Mouse (Mus musculus) thymus, postnatal 0 days (tissue): ENCODE measurements at regions not wholly inside any gene's neighbourhood (a gene's known extent, or its start where the extent isn't known, plus 50 kb on each side); places are given as distances from the start of the nearest gene placed in this dataset.
A peak's percentile ranks its signal among the peaks of the same experiment; 100 is the strongest.

Source experiments
- DNase-seq: peaks from one replicate; pipeline ENCODE4 v3.0.0-alpha.2; 2015; ENCODE audit warnings: low spot score

GRCm38 (mm10) chr2:79078836-79079394 lies 176.3 kb upstream of the Itga4 start:
- peak; percentile 2 for DNase-seq

- DNase-seq, result no peak
Observed at GRCm38 (mm10) chr2:79081769-79082168, 173.5 kb upstream of the Itga4 start.

GRCm38 (mm10) chr2:79086280-79086679 lies 168.9 kb upstream of the Itga4 start:
- DNase-seq, result peak; percentile 42

- DNase-seq, result peak; percentile 27
Observed at GRCm38 (mm10) chr2:79086857-79087578, 168.2 kb upstream of the Itga4 start.

- DNase-seq, result no peak
Observed at GRCm38 (mm10) chr2:79087600-79088205, 167.5 kb upstream of the Itga4 start.

- no peak for DNase-seq
Observed at GRCm38 (mm10) chr2:79090273-79090672, 165.0 kb upstream of the Itga4 start.

GRCm38 (mm10) chr2:79094298-79094697 lies 160.9 kb upstream of the Itga4 start:
- DNase-seq, result no peak

GRCm38 (mm10) chr2:79096532-79097251 lies 158.5 kb upstream of the Itga4 start:
- no peak for DNase-seq

GRCm38 (mm10) chr2:79099601-79100000 lies 155.6 kb upstream of the Itga4 start:
- DNase-seq, result no peak

- no peak for DNase-seq
Observed at GRCm38 (mm10) chr2:79111673-79112072, 143.6 kb upstream of the Itga4 start.

GRCm38 (mm10) chr2:79112076-79112475 lies 143.2 kb upstream of the Itga4 start:
- DNase-seq, result no peak

- DNase-seq, result peak; percentile 46
Observed at GRCm38 (mm10) chr2:79120610-79121345, 134.4 kb upstream of the Itga4 start.

GRCm38 (mm10) chr2:79122530-79122929 lies 132.7 kb upstream of the Itga4 start:
- no peak for DNase-seq

GRCm38 (mm10) chr2:79124272-79124976 lies 130.8 kb upstream of the Itga4 start:
- peak; percentile 42 for DNase-seq

GRCm38 (mm10) chr2:79126170-79126879 lies 128.9 kb upstream of the Itga4 start:
- peak; percentile 32 for DNase-seq

GRCm38 (mm10) chr2:79126996-79127741 lies 128.1 kb upstream of the Itga4 start:
- peak; percentile 78 for DNase-seq

- DNase-seq, result no peak
Observed at GRCm38 (mm10) chr2:79127822-79128221, 127.4 kb upstream of the Itga4 start.

GRCm38 (mm10) chr2:79130660-79131059 lies 124.6 kb upstream of the Itga4 start:
- no peak for DNase-seq

GRCm38 (mm10) chr2:79131235-79131634 lies 124.0 kb upstream of the Itga4 start:
- no peak for DNase-seq
